Mouse (Mus musculus) heart, embryonic 16.5 days (tissue): ENCODE results near the gene Rft1. TPM values are rescaled to one million over a fixed set of nuclear protein-coding genes. Genes with fewer than 3 reads are reported as not detected.

ENCODE experiments used
- polyA plus RNA-seq: library from polyadenylated mRNA; unstranded; fragments of >200 nt; fragmentation: Nextera tagmentation; extraction: Ambion mirVana; gene quantifications from 2 replicates; pipeline ENCODE4 v1.2.1, GENCODE M21; 2015

Rft1 gene
- polyA plus RNA-seq, 1 experiment from 2014 or later: 11.3 TPM

Other genes with a start within 250 kb of the Rft1 start
- 16.8 and 20.1 TPM in 2 replicates for gene Dcp1a, start 174.8 kb upstream of the Rft1 start, polyA plus RNA-seq
- 4.9 and 5.5 TPM in 2 replicates for gene Cacna1d, start 162.9 kb upstream of the Rft1 start, polyA plus RNA-seq
- gene Tkt, start 106.0 kb upstream of the Rft1 start, polyA plus RNA-seq: 93.9 and 96.3 TPM in 2 replicates
- gene Prkcd, start 28.1 kb upstream of the Rft1 start, polyA plus RNA-seq: 40.7 and 42.7 TPM in 2 replicates
- gene Sfmbt1, start 60.5 kb downstream of the Rft1 start, polyA plus RNA-seq: 9.2 and 9.5 TPM in 2 replicates
- 13.2 and 15.0 TPM in 2 replicates for gene Tmem110, start 171.2 kb downstream of the Rft1 start, polyA plus RNA-seq
- gene Mustn1, start 224.8 kb downstream of the Rft1 start, polyA plus RNA-seq: 4.6 and 5.6 TPM in 2 replicates
- 0.38 and 0.41 TPM in 2 replicates for gene Itih4, start 232.1 kb downstream of the Rft1 start, polyA plus RNA-seq